Mouse (Mus musculus) liver, embryonic 14.5 days (tissue): ENCODE data around the gene Dph1. TPM values are rescaled to one million over a fixed set of nuclear protein-coding genes. Genes with fewer than 3 reads are reported as not detected.

ENCODE experiments used
- ATAC-seq: fragments of 200-750 bp; cut with Nextera tagmentation; 2 replicates; pipeline ENCODE4 v1.8.0; 2017; ENCODE audit warnings: moderate number of reproducible peaks, mild to moderate bottlenecking, moderate library complexity; ENCODE audit not compliant: insufficient read depth
- DNase-seq, 3 experiments: peaks; one replicate each; pipeline ENCODE4 v3.0.0-alpha.2; 2012 to 2013; ENCODE audit warnings: low read depth in 3 of 3, low spot score in 3 of 3
- H3K27ac ChIP-seq: fragments of 300-500 bp; sonication (generic); 2 replicates; pipeline ENCODE4 v1.5.1; 2014; ENCODE audit warnings: moderate library complexity, mild to moderate bottlenecking, control low read depth, inconsistent platforms
- H3K27me3 ChIP-seq: fragments of 300-500 bp; sonication (generic); 2 replicates; pipeline ENCODE4 v1.6.1; 2014; ENCODE audit warnings: mild to moderate bottlenecking, low read length, moderate library complexity; ENCODE audit not compliant: control insufficient read depth, insufficient read depth
- H3K36me3 ChIP-seq: fragments of 300-500 bp; sonication (generic); replicated peaks from 2 replicates; pipeline ENCODE4 v1.6.1; 2014; ENCODE audit warnings: low read depth; ENCODE audit not compliant: control insufficient read depth, insufficient read depth
- H3K4me1 ChIP-seq, 2 experiments: fragments of 200-500 bp in 1 of 2; fragments of 300-500 bp in 1 of 2; sonication (generic) in 1 of 2; replicated peaks; 2 replicates each; pipeline ENCODE4 v1.6.1; 2012 to 2014; ENCODE audit warnings: antibody characterized with exemption in 1 of 2, inconsistent platforms in 1 of 2, low read length in 1 of 2; ENCODE audit not compliant: control insufficient read depth in 2 of 2, insufficient read depth in 2 of 2
- H3K4me2 ChIP-seq: fragments of 300-500 bp; sonication (generic); 2 replicates; pipeline ENCODE4 v1.6.1; 2014; ENCODE audit warnings: low read depth, mild to moderate bottlenecking, control low read depth, moderate library complexity
- H3K4me3 ChIP-seq, 2 experiments: fragments of 200-500 bp in 1 of 2; fragments of 300-500 bp in 1 of 2; sonication (generic) in 1 of 2; 2 replicates each; pipeline ENCODE4 v1.5.1; 2012 to 2014; ENCODE audit warnings: low read depth in 2 of 2, low read length in 2 of 2, mild to moderate bottlenecking in 2 of 2, control low read depth in 1 of 2, inconsistent platforms in 1 of 2, moderate library complexity in 1 of 2; ENCODE audit not compliant: insufficient read depth in 1 of 2
- H3K9ac ChIP-seq: fragments of 300-500 bp; sonication (generic); replicated peaks from 2 replicates; pipeline ENCODE4 v1.6.1; 2014; ENCODE audit warnings: mild to moderate bottlenecking, control low read depth, moderate library complexity
- H3K9me3 ChIP-seq: fragments of 300-500 bp; sonication (generic); 2 replicates; pipeline ENCODE4 v1.6.1; 2016; ENCODE audit warnings: low read length, mixed read lengths; ENCODE audit not compliant: control insufficient read depth
- CTCF ChIP-seq: IDR thresholded peaks from 2 replicates; pipeline ENCODE4 v1.5.1; 2016; ENCODE audit warnings: antibody characterized with exemption, low read depth, control low read depth
- EP300 ChIP-seq: IDR thresholded peaks from 2 replicates; pipeline ENCODE4 v1.6.1; 2016; ENCODE audit warnings: antibody characterized with exemption, low read depth
- WGBS: fragments of 180-500 bp; shearing (Covaris S2); extraction: QIAGEN DNeasy Blood & Tissue Kit; methylation state at CpG from one replicate; pipeline ENCODE4 v1.1.7; 2014; ENCODE audit not compliant: insufficient replicate concordance; 5-methylcytosine and 5-hydroxymethylcytosine counted together
- polyA plus RNA-seq, 2 experiments: library from polyadenylated mRNA; depleted of rRNA in 1 of 2; stranded (reverse) in 1 of 2; unstranded in 1 of 2; fragments of >200 nt; fragmentation: Nextera tagmentation in 1 of 2; extraction: Ambion mirVana in 1 of 2; gene quantifications; 2 replicates each; pipeline versions ENCODE4 v1.2.1 to v1.2.3; 2012 to 2014

Dph1 gene
- polyA plus RNA-seq, 2 experiments = 9.8 TPM

DNA sequence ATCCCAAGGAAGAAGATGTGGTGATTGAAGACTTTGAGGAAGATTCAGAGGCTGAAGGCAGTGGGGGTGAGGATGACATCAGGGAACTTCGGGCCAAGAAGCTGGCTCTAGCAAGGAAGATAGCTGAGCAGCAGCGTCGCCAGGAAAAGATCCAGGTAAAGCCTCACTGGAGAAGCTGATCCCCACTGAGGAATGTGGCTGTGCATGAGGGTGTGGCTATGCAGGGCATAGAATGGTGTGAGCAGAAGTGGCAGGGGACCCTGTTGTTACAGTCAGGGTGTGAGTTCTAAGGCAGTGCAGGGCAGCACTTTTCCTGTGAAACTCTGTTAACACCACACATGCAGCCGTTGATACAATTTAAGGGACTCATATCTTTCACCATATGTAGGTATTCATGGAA lies 48.3 kb downstream of the Dph1 start:
- H3K9me3 ChIP-seq = no peaks in the 10 kb centered on the region
- H3K4me2 ChIP-seq = no peak overlapping the region
- H3K4me3 ChIP-seq = no peak overlapping the region
- peaks cover 0 to 27% of the 10 kb centered on the region in 2 experiments; a peak in 3 of 4 replicates for H3K4me1 ChIP-seq
- H3K9ac ChIP-seq = no peak overlapping the region
- H3K36me3 ChIP-seq = peaks cover 4% of the 10 kb centered on the region; the same call in 1 of the 2 replicates
- H3K27me3 ChIP-seq = no peaks in the 10 kb centered on the region
- TF ChIP-seq EP300 (no peak), CTCF (no peak)
- DNase-seq (no peak), ATAC-seq (no peak)
- WGBS = 76% methylated on average over 4 of the region's 4 CpGs
- no peak overlapping the region for H3K27ac ChIP-seq

DNA sequence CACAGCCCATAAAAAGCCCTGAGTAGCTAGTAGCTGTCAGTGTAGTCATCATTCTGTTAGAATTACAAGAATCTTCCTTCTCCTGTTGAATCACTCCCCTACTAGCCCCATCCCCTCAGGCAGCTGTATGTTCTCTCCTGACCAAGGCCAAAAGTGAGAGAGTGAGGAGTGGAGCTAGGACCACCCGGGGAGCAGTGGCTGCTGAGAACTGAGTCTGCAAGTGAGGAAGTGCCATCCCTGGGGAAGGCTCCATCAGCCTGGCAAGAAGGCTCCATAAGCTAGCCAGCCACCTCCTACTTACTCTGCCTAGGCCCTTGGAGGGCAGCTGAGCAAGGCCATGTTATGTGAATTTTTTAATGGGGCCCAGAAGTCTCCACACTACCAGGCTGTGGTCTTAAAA lies 49.1 kb downstream of the Dph1 start:
- TF ChIP-seq CTCF = no peak
- TF ChIP-seq EP300 = no peak
- H3K27ac ChIP-seq = no peak overlapping the region
- ATAC-seq = no peak
- H3K4me2 ChIP-seq = no peak overlapping the region
- no peak overlapping the region for H3K9ac ChIP-seq
- no peaks in the 10 kb centered on the region for H3K27me3 ChIP-seq
- no peak overlapping the region for H3K4me3 ChIP-seq
- DNase-seq = no peak
- peaks cover 0 to 32% of the 10 kb centered on the region in 2 experiments; a peak in 3 of 4 replicates for H3K4me1 ChIP-seq
- no peaks in the 10 kb centered on the region for H3K9me3 ChIP-seq
- WGBS = 54% methylated on average over 1 of the region's 1 CpGs
- peaks cover 4% of the 10 kb centered on the region; the same call in 1 of the 2 replicates for H3K36me3 ChIP-seq

DNA sequence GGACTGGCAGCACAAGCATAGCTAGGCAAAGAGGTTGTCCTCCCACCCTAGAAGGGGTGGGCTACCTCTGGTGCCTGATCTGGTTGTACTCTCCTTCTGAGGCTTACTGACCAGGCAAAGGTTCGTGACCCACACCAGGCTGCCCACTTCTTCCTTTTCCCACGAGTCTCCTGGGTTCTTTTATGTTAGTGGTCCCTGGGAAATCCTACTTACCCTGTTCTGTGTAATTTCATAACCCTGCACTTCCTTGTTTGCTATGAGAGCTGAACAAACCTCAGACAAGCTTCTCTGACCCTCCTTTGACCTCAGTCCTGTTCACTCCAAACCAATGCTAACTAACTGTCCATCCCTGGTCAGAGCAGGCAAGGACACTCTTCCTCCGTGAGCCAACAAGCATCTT lies 50.0 kb downstream of the Dph1 start:
- Histone ChIP-seq H3K9ac (no peak overlapping the region), H3K4me1 (peaks cover 0 to 36% of the 10 kb centered on the region in 2 experiments; a peak in 3 of 4 replicates), H3K9me3 (no peaks in the 10 kb centered on the region), H3K27ac (no peak overlapping the region), H3K27me3 (no peaks in the 10 kb centered on the region), H3K4me3 (no peak overlapping the region), H3K4me2 (no peak overlapping the region), H3K36me3 (peaks cover 4% of the 10 kb centered on the region; the same call in 1 of the 2 replicates)
- WGBS = 46% methylated on average over 3 of the region's 3 CpGs
- ATAC-seq (no peak), DNase-seq (no peak)
- no peak for TF ChIP-seq CTCF
- no peak for TF ChIP-seq EP300

DNA sequence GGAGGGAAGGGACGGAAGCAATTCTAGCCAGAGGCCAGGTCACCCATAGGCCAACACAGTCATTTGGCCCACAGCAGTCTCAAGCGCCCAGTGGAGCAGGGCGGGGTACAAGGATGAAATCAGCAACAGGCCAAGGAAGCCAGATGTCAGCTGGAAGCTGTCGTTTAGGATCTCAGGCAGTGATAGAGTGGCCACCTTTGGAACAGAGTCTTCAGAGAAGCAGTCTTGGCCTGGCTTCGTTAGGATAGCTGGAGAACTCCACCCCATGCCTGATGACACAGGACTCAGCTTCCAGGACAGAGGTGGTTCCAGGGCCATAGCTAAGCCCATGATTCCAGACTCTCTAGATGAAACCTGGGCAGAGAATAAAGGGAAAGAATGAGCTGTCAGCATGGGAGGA lies 50.6 kb downstream of the Dph1 start:
- TF ChIP-seq CTCF (no peak), EP300 (no peak)
- Histone ChIP-seq H3K4me2 (no peak overlapping the region), H3K36me3 (peaks cover 4% of the 10 kb centered on the region; the same call in 1 of the 2 replicates), H3K4me1 (peaks cover 0 to 36% of the 10 kb centered on the region in 2 experiments; a peak in 3 of 4 replicates), H3K27me3 (no peaks in the 10 kb centered on the region), H3K9me3 (no peaks in the 10 kb centered on the region), H3K9ac (no peak overlapping the region), H3K27ac (no peak overlapping the region), H3K4me3 (no peak overlapping the region)
- ATAC-seq = no peak
- WGBS = 66% methylated on average over 5 of the region's 5 CpGs
- DNase-seq = no peak

DNA sequence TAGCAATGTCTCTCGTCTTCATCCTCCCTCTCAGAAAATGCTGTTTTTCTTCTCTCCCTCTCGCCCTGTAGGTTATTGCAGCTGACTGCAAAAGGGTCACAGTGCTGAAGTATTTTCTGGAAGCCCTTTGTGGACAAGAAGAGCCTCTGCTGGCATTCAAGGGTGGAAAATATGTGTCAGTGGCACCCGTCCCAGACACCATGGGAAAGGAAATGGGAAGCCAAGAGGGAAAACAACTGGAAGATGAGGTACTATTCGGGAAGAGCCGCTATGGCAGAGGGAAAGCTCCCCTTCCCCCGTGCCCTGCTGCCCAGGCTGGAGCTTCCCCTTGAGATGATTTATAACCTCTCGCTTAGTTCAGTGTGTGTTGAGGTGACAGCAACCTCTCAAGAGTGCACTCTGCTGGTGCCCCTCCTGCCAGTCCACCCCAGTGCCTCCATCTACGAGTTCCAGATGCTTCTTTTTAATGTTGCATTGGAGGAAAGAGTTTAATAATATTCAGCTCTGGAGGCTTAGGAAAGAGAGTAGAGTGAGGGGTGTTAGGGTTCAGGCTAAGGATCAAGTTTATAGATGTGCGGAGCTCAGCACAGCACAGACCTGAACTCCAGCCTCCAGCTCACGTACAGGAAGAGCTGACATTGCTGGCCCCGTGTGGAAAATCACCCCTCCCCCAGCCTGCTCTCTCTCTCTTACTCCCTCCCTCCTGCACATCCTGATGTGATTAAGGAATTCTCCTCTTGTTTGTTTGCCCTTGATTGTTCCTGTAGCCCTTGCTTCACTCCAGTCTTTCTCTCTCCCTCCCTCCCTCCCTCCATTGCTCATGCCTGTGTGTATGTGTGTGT lies 51.7 kb downstream of the Dph1 start:
- Histone ChIP-seq H3K4me2 (no peak overlapping the region), H3K27ac (no peak overlapping the region), H3K4me1 (peaks cover 0 to 36% of the 10 kb centered on the region in 2 experiments; a peak in 3 of 4 replicates)

More for the DNA sequence above, 51.7 kb downstream of the Dph1 start:
- DNase-seq (no peak), ATAC-seq (no peak)
- 45% methylated on average over 11 of the region's 11 CpGs for WGBS
- Histone ChIP-seq H3K9ac (no peak overlapping the region), H3K4me3 (no peak overlapping the region), H3K27me3 (no peaks in the 10 kb centered on the region), H3K36me3 (peaks cover 4% of the 10 kb centered on the region; the same call in 1 of the 2 replicates), H3K9me3 (no peaks in the 10 kb centered on the region)
- TF ChIP-seq CTCF = no peak
- TF ChIP-seq EP300 = no peak
